ENCODE assay signal across 9 mouse cellular contexts in genomic region chr13:92609486-92610310, GRCm38 (mm10). TPM values are rescaled to one million over a fixed set of nuclear protein-coding genes. Genes with fewer than 3 reads are reported as not detected.
DNase-seq lines count a peak whose midpoint lies in the region; ATAC-seq and TF ChIP-seq lines count a peak whose summit lies in the region.
"Had no signal": no experiment of that assay in that cellular context is flagged by ENCODE, and none has a peak within 500 bp of the region (broad histone marks: within the 10 kb centered on the region; RNA-seq: fewer than 3 reads in every experiment).

No protein-coding gene starts in this region.

- peak overlapping the region; percentile 69 for H3K27ac ChIP-seq in forebrain, embryonic 15.5 days (replicated peaks)
- no peak overlapping the region for H3K27ac ChIP-seq in hindbrain, embryonic 11.5 days (ENCODE audit: low read depth, low read length)
- peak overlapping the region; percentile 65; the same call in 1 of the 2 replicates for H3K27ac ChIP-seq in limb, embryonic 13.5 days
- peak overlapping the region; percentile 70; the same call in 1 of the 2 replicates for H3K27ac ChIP-seq in midbrain, embryonic 13.5 days

- H3K27me3 ChIP-seq in G1E (ENCODE audit: insufficient read depth, low read length): no peaks in the 10 kb centered on the region
- H3K27me3 ChIP-seq in forebrain, embryonic 15.5 days: no peaks in the 10 kb centered on the region
- peaks cover 2% of the 10 kb centered on the region; the same call in 1 of the 2 replicates for H3K27me3 ChIP-seq in hindbrain, embryonic 11.5 days (ENCODE audit: control insufficient read depth, insufficient read depth, low read length)
- peaks cover 8% of the 10 kb centered on the region for H3K27me3 ChIP-seq in limb, embryonic 13.5 days
- 0 out of 2 replicates have a peak, but pooled peaks cover 5% of the 10 kb centered on the region for H3K27me3 ChIP-seq in midbrain, embryonic 13.5 days

- H3K4me1 ChIP-seq in G1E (ENCODE audit: insufficient read depth, low read depth, low read length): peaks cover 48% of the 10 kb centered on the region
- H3K4me1 ChIP-seq in forebrain, embryonic 15.5 days: peaks cover 27% of the 10 kb centered on the region
- H3K4me1 ChIP-seq in hindbrain, embryonic 11.5 days (replicated peaks; ENCODE audit: control insufficient read depth, insufficient read depth, low read length): no peaks in the 10 kb centered on the region
- peaks cover 17% of the 10 kb centered on the region for H3K4me1 ChIP-seq in limb, embryonic 13.5 days
- peaks cover 18% of the 10 kb centered on the region for H3K4me1 ChIP-seq in midbrain, embryonic 13.5 days (replicated peaks)

- peak overlapping the region; percentile 94 for H3K4me3 ChIP-seq in G1E (ENCODE audit: low read depth, low read length)
- H3K4me3 ChIP-seq in forebrain, embryonic 15.5 days: peak overlapping the region; percentile 72
- peak overlapping the region; percentile 71; the same call in 1 of the 2 replicates for H3K4me3 ChIP-seq in hindbrain, embryonic 11.5 days (ENCODE audit: low read depth, low read length)
- peak overlapping the region; percentile 73 for H3K4me3 ChIP-seq in limb, embryonic 13.5 days
- H3K4me3 ChIP-seq in midbrain, embryonic 13.5 days (replicated peaks): peak overlapping the region; percentile 78

- whole genome bisulfite sequencing in forebrain, embryonic 15.5 days: 11% methylated on average over 13 of the region's 13 CpGs
- WGBS in hindbrain, embryonic 11.5 days: 9% methylated on average over 13 of the region's 13 CpGs
- WGBS in limb, embryonic 13.5 days: 19% methylated on average over 13 of the region's 13 CpGs
- WGBS in midbrain, embryonic 13.5 days: 8% methylated on average over 13 of the region's 13 CpGs

- no peak for TF ChIP-seq CTCF in G1E (IDR thresholded peaks at IDR 0.05; ENCODE audit: low read depth, low read length)

- peak; percentile 43; the same call in 1 of the 2 replicates for ATAC-seq in G1E (ENCODE audit: extremely low read depth, insufficient number of reproducible peaks, low FRiP score, poor library complexity, severe bottlenecking)
- no peak for ATAC-seq in forebrain, embryonic 15.5 days (replicated peaks)
- no peak for ATAC-seq in hindbrain, embryonic 11.5 days (ENCODE audit: low FRiP score)
- ATAC-seq in limb, embryonic 13.5 days (ENCODE audit: low FRiP score, low read depth): no peak
- no peak for ATAC-seq in midbrain, embryonic 13.5 days

- DNase-seq in G1E (ENCODE audit: low spot score): peak; percentile 57
- peak; percentile 36 for DNase-seq in c-Kit-positive CD71-negative TER-119-negative erythroid progenitor cells, embryonic 14.5 days (ENCODE audit: low read depth)
- DNase-seq in hindbrain, embryonic 11.5 days (ENCODE audit: low spot score): no peak
- DNase-seq in testis, postnatal 14 days (ENCODE audit: low spot score): peak; percentile 64
- DNase-seq in left cerebral cortex, adult 8-10 months (ENCODE audit: low spot score in 2 of 2): no peak

- peak overlapping the region; percentile 69; the same call in 1 of the 2 replicates for H3K9ac ChIP-seq in forebrain, embryonic 15.5 days (replicated peaks)
- no peak overlapping the region for H3K9ac ChIP-seq in hindbrain, embryonic 11.5 days (ENCODE audit: low read depth, low read length)
- H3K9ac ChIP-seq in limb, embryonic 13.5 days: peak overlapping the region; percentile 67; the same call in 1 of the 2 replicates
- peak overlapping the region; percentile 82 for H3K9ac ChIP-seq in midbrain, embryonic 13.5 days (replicated peaks)

- no peaks in the 10 kb centered on the region for H3K9me3 ChIP-seq in G1E (replicated peaks)
- H3K9me3 ChIP-seq in forebrain, embryonic 15.5 days: no peaks in the 10 kb centered on the region
- no peaks in the 10 kb centered on the region for H3K9me3 ChIP-seq in hindbrain, embryonic 11.5 days (ENCODE audit: control insufficient read depth, low read length)
- H3K9me3 ChIP-seq in limb, embryonic 13.5 days: no peaks in the 10 kb centered on the region
- H3K9me3 ChIP-seq in midbrain, embryonic 13.5 days: no peaks in the 10 kb centered on the region

- H3K36me3 ChIP-seq in G1E (replicated peaks): peaks cover 11% of the 10 kb centered on the region
- H3K36me3 ChIP-seq in forebrain, embryonic 15.5 days: no peaks in the 10 kb centered on the region
- no peaks in the 10 kb centered on the region for H3K36me3 ChIP-seq in hindbrain, embryonic 11.5 days (ENCODE audit: control insufficient read depth, insufficient read depth, low read length)
- no peaks in the 10 kb centered on the region for H3K36me3 ChIP-seq in limb, embryonic 13.5 days
- no peaks in the 10 kb centered on the region for H3K36me3 ChIP-seq in midbrain, embryonic 13.5 days

- H3K4me2 ChIP-seq in forebrain, embryonic 15.5 days (replicated peaks): peak overlapping the region; percentile 85
- peak overlapping the region; percentile 85 for H3K4me2 ChIP-seq in hindbrain, embryonic 11.5 days (replicated peaks; ENCODE audit: low read depth, low read length)
- peak overlapping the region; percentile 76 for H3K4me2 ChIP-seq in limb, embryonic 13.5 days (replicated peaks)
- peak overlapping the region; percentile 83 for H3K4me2 ChIP-seq in midbrain, embryonic 13.5 days (replicated peaks)

RNA-seq across cellular contexts. Expression of gene Serinc5, which starts 1.2 kb away (rescaled TPM):
- total RNA-seq in G1E (2014; fragmentation: Nextera tagmentation) (27.6 and 43.2 TPM in 2 replicates), G1E (2017) (11.9 and 13.2 TPM in 2 replicates)
- 4.8 and 7.1 TPM in 2 replicates for polyA plus RNA-seq in G1E (2012)
- polyA plus RNA-seq in forebrain, embryonic 15.5 days (2015; fragmentation: Nextera tagmentation; extraction: Ambion mirVana): 22.5 and 23.1 TPM in 2 replicates
- 10.4 and 13.8 TPM in 2 replicates for polyA plus RNA-seq in hindbrain, embryonic 11.5 days (2014; fragmentation: Nextera tagmentation; extraction: Ambion mirVana)
- 7.8 and 10.5 TPM in 2 replicates for polyA plus RNA-seq in limb, embryonic 13.5 days (2015; fragmentation: Nextera tagmentation; extraction: Ambion mirVana)
- 12.5 and 14.1 TPM in 2 replicates for polyA plus RNA-seq in midbrain, embryonic 13.5 days (2015; fragmentation: Nextera tagmentation; extraction: Ambion mirVana)
- 10 to 100 TPM; 67.0 to 71.5 (median 69.2) TPM for total RNA-seq in left cerebral cortex, adult 8-10 months (2022)

RNA-seq across cellular contexts. Expression of gene Spz1, which starts 33.7 kb away (rescaled TPM):
- total RNA-seq in G1E (2014; fragmentation: Nextera tagmentation) (not detected in 2 replicates), G1E (2017) (0.11 TPM in 1 of 2 replicates, not detected in the other)
- polyA plus RNA-seq in G1E (2012): not detected in 2 replicates
- polyA plus RNA-seq in forebrain, embryonic 15.5 days (2015; fragmentation: Nextera tagmentation; extraction: Ambion mirVana): not detected in 2 replicates
- not detected in 2 replicates for polyA plus RNA-seq in hindbrain, embryonic 11.5 days (2014; fragmentation: Nextera tagmentation; extraction: Ambion mirVana)
- polyA plus RNA-seq in limb, embryonic 13.5 days (2015; fragmentation: Nextera tagmentation; extraction: Ambion mirVana): not detected in 2 replicates
- polyA plus RNA-seq in midbrain, embryonic 13.5 days (2015; fragmentation: Nextera tagmentation; extraction: Ambion mirVana): not detected in 2 replicates
- not detected for total RNA-seq in left cerebral cortex, adult 8-10 months (2022)
- total RNA-seq: left cerebral cortex, postnatal 10 days had no signal

Comparison
In these comparisons a context has a peak if more than half of its experiments do, and no peak if none do; other contexts are left out.
1. DNase-seq: peak in G1E (single experiment), c-Kit-positive CD71-negative TER-119-negative erythroid progenitor cells, embryonic 14.5 days (single experiment) and testis, postnatal 14 days (single experiment); none in hindbrain, embryonic 11.5 days (single experiment) and left cerebral cortex, adult 8-10 months (0 of 2).
2. Peak in every context shown above with its lines, with median percentiles within 50 percentile points of each other: H3K4me3 ChIP-seq and H3K4me2 ChIP-seq.